Mouse (Mus musculus): Measurements from ENCODE around the gene Fam20c.
A peak's percentile ranks its signal among the peaks of the same experiment; 100 is the strongest.

The Fam20c gene

GRCm38 (mm10) chr5:138754303-138755120, at the start of gene Fam20c:
TSS of gene Fam20c (plus strand) at chr5:138754514.
- DNase-seq (ENCODE audit: low spot score), result peak; percentile 80

- DNase-seq (ENCODE audit: low spot score), result peak; percentile 15
Observed at GRCm38 (mm10) chr5:138707367-138707766, 46.9 kb upstream of the Fam20c start.

GRCm38 (mm10) chr5:138708591-138708990, 45.7 kb upstream of the Fam20c start:
- DNase-seq (ENCODE audit: low spot score), result peak; percentile 27

- no peak for DNase-seq (ENCODE audit: low spot score)
Observed at GRCm38 (mm10) chr5:138715561-138716095, 38.7 kb upstream of the Fam20c start.

- no peak for DNase-seq (ENCODE audit: low spot score)
Observed at GRCm38 (mm10) chr5:138720329-138721190, 33.8 kb upstream of the Fam20c start.

GRCm38 (mm10) chr5:138724417-138724816, 29.9 kb upstream of the Fam20c start:
- no peak for DNase-seq (ENCODE audit: low spot score)

GRCm38 (mm10) chr5:138725151-138725550, 29.2 kb upstream of the Fam20c start:
- DNase-seq (ENCODE audit: low spot score), result no peak

GRCm38 (mm10) chr5:138730863-138731262, 23.5 kb upstream of the Fam20c start:
- DNase-seq (ENCODE audit: low spot score), result no peak

GRCm38 (mm10) chr5:138733317-138733899, 20.9 kb upstream of the Fam20c start:
- no peak for DNase-seq (ENCODE audit: low spot score)

GRCm38 (mm10) chr5:138734018-138734417, 20.3 kb upstream of the Fam20c start:
- no peak for DNase-seq (ENCODE audit: low spot score)

- DNase-seq (ENCODE audit: low spot score), result no peak
Observed at GRCm38 (mm10) chr5:138735201-138735757, 19.0 kb upstream of the Fam20c start.

- DNase-seq (ENCODE audit: low spot score), result no peak
Observed at GRCm38 (mm10) chr5:138740150-138740549, 14.2 kb upstream of the Fam20c start.

- no peak for DNase-seq (ENCODE audit: low spot score)
Observed at GRCm38 (mm10) chr5:138741516-138741915, 12.8 kb upstream of the Fam20c start.

- no peak for DNase-seq (ENCODE audit: low spot score)
Observed at GRCm38 (mm10) chr5:138742281-138742680, 12.0 kb upstream of the Fam20c start.

- DNase-seq (ENCODE audit: low spot score), result no peak
Observed at GRCm38 (mm10) chr5:138743631-138744030, 10.7 kb upstream of the Fam20c start.

- DNase-seq (ENCODE audit: low spot score), result no peak
Observed at GRCm38 (mm10) chr5:138745378-138746099, 8.8 kb upstream of the Fam20c start.

GRCm38 (mm10) chr5:138753269-138753668, 1.0 kb upstream of the Fam20c start:
- DNase-seq (ENCODE audit: low spot score), result no peak

- no peak for DNase-seq (ENCODE audit: low spot score)
Observed at GRCm38 (mm10) chr5:138753946-138754302, 390 bp upstream of the Fam20c start.

GRCm38 (mm10) chr5:138755121-138755452, 773 bp downstream of the Fam20c start:
- no peak for DNase-seq (ENCODE audit: low spot score)

- peak; percentile 31 for DNase-seq (ENCODE audit: low spot score)
Observed at GRCm38 (mm10) chr5:138755453-138756301, 1.4 kb downstream of the Fam20c start.

All from urinary bladder, postnatal 14 days (tissue).